Mouse (Mus musculus) heart, embryonic 13.5 days (tissue): ENCODE results near the gene Fstl4. TPM values are rescaled to one million over a fixed set of nuclear protein-coding genes. Genes with fewer than 3 reads are reported as not detected.
"Not testable (repeated sequence)": the region's sequence is repeated elsewhere in the genome, so short reads cannot be mapped to it uniquely, and the experiment has no call there.

ENCODE experiments used
- ATAC-seq: fragments of 200-750 bp; cut with Nextera tagmentation; 2 replicates; pipeline ENCODE4 v1.8.0; 2017; ENCODE audit warnings: moderate TSS enrichment; ENCODE audit not compliant: insufficient number of reproducible peaks, low FRiP score, low TSS enrichment; ENCODE audit errors: extremely low read depth
- H3K27ac ChIP-seq: fragments of 300-500 bp; sonication (generic); replicated peaks from 2 replicates; pipeline ENCODE4 v1.5.1; 2015; ENCODE audit warnings: moderate library complexity, mild to moderate bottlenecking, inconsistent platforms
- H3K27me3 ChIP-seq: fragments of 300-500 bp; sonication (generic); replicated peaks from 2 replicates; pipeline ENCODE4 v1.6.1; 2015; ENCODE audit warnings: mild to moderate bottlenecking, inconsistent platforms
- H3K36me3 ChIP-seq: fragments of 300-500 bp; sonication (generic); 2 replicates; pipeline ENCODE4 v1.6.1; 2015; ENCODE audit warnings: mild to moderate bottlenecking, inconsistent platforms
- H3K4me1 ChIP-seq: fragments of 300-500 bp; sonication (generic); 2 replicates; pipeline ENCODE4 v1.6.1; 2015; ENCODE audit warnings: inconsistent platforms
- H3K4me2 ChIP-seq: fragments of 300-500 bp; sonication (generic); 2 replicates; pipeline ENCODE4 v1.6.1; 2015; ENCODE audit warnings: inconsistent platforms, mild to moderate bottlenecking, moderate library complexity
- H3K4me3 ChIP-seq: fragments of 300-500 bp; sonication (generic); 2 replicates; pipeline ENCODE4 v1.5.1; 2015; ENCODE audit warnings: moderate library complexity, mild to moderate bottlenecking, inconsistent platforms
- H3K9ac ChIP-seq: fragments of 300-500 bp; sonication (generic); 2 replicates; pipeline ENCODE4 v1.6.1; 2015; ENCODE audit warnings: inconsistent platforms, mild to moderate bottlenecking, moderate library complexity
- H3K9me3 ChIP-seq: fragments of 300-500 bp; sonication (generic); 2 replicates; pipeline ENCODE4 v1.6.1; 2016; ENCODE audit warnings: inconsistent platforms
- WGBS: fragments of 180-500 bp; shearing (Covaris S2); methylation state at CpG from one replicate; pipeline ENCODE4 v1.1.7; 2015; ENCODE audit warnings: mixed read lengths; 5-methylcytosine and 5-hydroxymethylcytosine counted together
- polyA plus RNA-seq: library from polyadenylated mRNA; unstranded; fragments of >200 nt; fragmentation: Nextera tagmentation; extraction: Ambion mirVana; gene quantifications from 2 replicates; pipeline ENCODE4 v1.2.1, GENCODE M21; 2015

Fstl4 gene
- polyA plus RNA-seq, 1 experiment from 2014 or later: 9.7 TPM

DNA sequence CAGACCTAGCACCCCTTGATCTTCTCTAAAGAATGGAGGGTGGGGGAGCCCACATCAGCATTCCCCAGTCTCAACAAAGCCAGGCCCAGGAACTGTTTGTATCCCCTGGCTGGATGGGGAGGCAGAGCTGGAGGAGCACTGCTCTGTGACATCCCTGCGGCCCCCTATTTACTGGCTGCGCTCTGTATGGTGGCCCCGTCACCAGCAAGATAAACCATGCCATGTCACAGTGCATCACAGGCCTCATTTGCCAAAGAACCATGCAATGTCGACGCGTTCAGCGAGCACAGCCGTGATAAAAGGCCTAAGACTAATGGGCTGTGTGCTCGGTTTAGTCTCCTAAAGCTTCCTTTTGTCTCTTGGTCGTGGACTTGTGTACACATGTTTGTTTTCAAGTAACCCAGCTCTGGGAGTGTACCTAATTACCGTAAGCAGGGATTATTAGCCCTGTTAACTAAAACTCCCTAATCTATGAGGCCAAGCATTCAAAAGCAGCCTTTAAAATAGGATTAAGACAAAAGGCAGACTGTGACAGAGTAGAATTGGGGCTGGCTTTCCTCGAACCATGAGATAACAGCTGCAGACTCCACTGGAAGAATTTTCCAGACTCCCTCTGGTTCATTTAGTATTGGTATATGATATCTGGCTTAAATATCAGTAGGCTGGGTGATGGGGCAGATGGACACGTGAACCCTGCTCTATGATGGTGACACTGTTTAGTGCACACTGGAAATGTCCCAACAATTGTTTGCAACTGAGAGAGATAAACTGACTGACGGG lies 303.5 kb downstream of the Fstl4 start:
- Histone ChIP-seq H3K36me3 (no peaks in the 10 kb centered on the region), H3K27ac (no peak overlapping the region), H3K4me3 (no peak overlapping the region), H3K9me3 (no peaks in the 10 kb centered on the region), H3K27me3 (no peaks in the 10 kb centered on the region), H3K9ac (no peak overlapping the region), H3K4me1 (peaks cover 21% of the 10 kb centered on the region), H3K4me2 (0 out of 2 replicates have a peak overlapping the region, but pooled peaks have one; percentile 32)
- no peak for ATAC-seq
- 40% methylated on average over 14 of the region's 14 CpGs for WGBS

DNA sequence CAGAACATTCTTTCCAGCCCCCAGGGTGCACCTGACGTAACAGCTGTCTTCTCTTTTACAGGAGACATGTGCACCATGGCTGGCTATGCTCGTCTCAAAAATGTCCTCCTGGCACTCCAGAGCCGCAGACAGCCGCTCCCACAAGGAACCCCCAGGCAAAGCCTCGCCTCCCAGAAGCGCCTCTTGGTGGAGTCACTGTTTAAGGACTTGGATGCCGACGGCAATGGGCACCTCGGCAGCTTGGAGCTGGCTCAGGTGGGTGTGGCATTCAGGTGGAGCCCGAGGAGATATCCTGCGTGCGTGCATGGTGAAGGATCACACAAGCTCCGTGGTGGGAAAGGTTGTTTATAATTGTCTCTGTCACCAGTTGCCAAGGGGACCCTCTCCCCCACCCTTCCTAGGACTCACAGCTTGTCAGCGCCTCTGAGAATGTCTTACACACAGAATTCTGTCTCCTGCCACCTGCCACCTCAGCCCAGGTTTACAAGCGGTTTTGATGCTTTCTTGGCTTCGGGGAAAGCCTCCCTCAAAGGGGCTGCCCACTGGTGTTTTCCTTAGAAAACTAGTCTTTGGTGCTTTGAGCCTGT lies 304.1 kb downstream of the Fstl4 start:
- 40% methylated on average over 16 of the region's 16 CpGs for WGBS
- no peak overlapping the region for H3K4me3 ChIP-seq
- H3K9ac ChIP-seq: no peak overlapping the region
- ATAC-seq: no peak
- no peaks in the 10 kb centered on the region for H3K9me3 ChIP-seq
- no peaks in the 10 kb centered on the region for H3K27me3 ChIP-seq
- peak overlapping the region; percentile 32; the same call in 1 of the 2 replicates for H3K4me2 ChIP-seq
- H3K4me1 ChIP-seq: peaks cover 21% of the 10 kb centered on the region
- no peaks in the 10 kb centered on the region for H3K36me3 ChIP-seq
- no peak overlapping the region for H3K27ac ChIP-seq

DNA sequence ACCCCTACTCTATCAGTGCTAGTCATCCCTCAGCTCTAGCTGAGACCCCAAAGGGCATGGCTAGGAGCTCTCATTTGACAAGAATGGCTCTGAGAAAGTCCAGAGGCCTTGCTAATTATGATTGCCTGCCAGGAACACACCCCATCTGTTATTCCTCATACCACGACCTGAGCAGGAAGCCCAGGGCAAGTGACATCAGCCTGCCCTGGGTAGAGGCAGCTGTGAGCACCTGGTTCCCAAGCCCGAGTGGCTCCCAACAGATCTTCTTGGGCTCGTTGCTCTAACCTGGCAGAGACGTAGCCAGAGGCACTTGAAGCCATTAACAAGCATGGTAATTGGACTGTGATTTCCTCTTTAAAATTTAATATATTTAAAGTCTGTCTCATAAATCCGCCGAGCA lies 305.3 kb downstream of the Fstl4 start:
- Histone ChIP-seq H3K27ac (no peak overlapping the region), H3K4me1 (peaks cover 21% of the 10 kb centered on the region), H3K9ac (no peak overlapping the region), H3K27me3 (no peaks in the 10 kb centered on the region), H3K36me3 (no peaks in the 10 kb centered on the region), H3K4me2 (no peak overlapping the region), H3K9me3 (no peaks in the 10 kb centered on the region), H3K4me3 (no peak overlapping the region)
- 76% methylated on average over 6 of the region's 6 CpGs for WGBS
- no peak for ATAC-seq

DNA sequence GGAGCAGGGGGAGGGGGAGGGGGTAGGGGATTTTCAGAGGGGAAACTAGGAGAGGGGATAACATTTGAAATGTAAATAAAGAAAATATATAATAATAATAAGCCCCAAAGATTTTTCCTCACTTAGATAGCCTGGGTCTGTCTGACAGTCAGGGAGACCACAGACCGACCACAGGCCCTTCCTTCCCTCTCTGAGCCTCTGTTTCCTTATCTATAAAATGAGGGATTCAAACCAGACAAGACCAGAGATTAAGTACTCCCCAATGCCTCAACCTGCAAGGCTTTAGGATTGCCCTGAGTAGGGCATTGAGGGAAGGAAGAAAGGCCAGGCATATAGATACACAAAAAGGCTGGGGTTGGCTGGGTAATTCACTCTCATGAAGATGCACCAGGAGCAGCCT lies 307.2 kb downstream of the Fstl4 start:
- Histone ChIP-seq H3K4me1 (peaks cover 15% of the 10 kb centered on the region), H3K4me3 (no peak overlapping the region), H3K4me2 (no peak overlapping the region), H3K9me3 (no peaks in the 10 kb centered on the region), H3K27ac (no peak overlapping the region), H3K36me3 (no peaks in the 10 kb centered on the region), H3K9ac (no peak overlapping the region), H3K27me3 (no peaks in the 10 kb centered on the region)
- no peak for ATAC-seq
- WGBS: 52% methylated on average over 1 of the region's 1 CpGs

DNA sequence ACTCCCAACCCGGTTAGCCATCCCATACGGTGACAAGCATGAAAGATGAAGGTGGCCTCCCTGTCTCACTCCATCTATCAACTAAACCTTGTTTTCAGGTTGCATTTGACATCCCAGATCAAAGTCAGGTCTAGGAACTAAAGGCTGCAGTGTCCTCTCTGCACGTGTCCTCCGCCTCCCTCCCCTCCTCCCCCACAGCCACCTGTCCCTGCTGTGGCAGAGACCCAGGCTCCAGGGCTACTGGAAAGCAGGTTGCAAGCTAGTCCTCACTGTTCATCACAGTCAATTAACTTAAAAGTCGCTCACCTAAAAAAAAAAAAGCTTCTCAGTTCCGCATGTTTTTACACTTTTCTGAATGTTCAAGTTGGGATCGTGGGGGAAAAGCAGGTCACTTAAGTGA lies 313.2 kb downstream of the Fstl4 start:
- Histone ChIP-seq H3K27ac (no peak overlapping the region), H3K9ac (no peak overlapping the region), H3K4me2 (no peak overlapping the region), H3K4me3 (no peak overlapping the region), H3K4me1 (peaks cover 5% of the 10 kb centered on the region), H3K27me3 (no peaks in the 10 kb centered on the region), H3K36me3 (no peaks in the 10 kb centered on the region), H3K9me3 (peaks cover 6% of the 10 kb centered on the region; the same call in 1 of the 2 replicates)
- ATAC-seq: no peak
- WGBS: 78% methylated on average over 7 of the region's 7 CpGs

GRCm38 (mm10) chr11:53078419-53079334 lies 314.2 kb downstream of the Fstl4 start:
- Histone ChIP-seq H3K9me3 (peaks cover 6% of the 10 kb centered on the region; the same call in 1 of the 2 replicates), H3K4me1 (peaks cover 5% of the 10 kb centered on the region), H3K4me3 (no peak overlapping the region), H3K27me3 (no peaks in the 10 kb centered on the region), H3K36me3 (no peaks in the 10 kb centered on the region), H3K9ac (no peak overlapping the region), H3K4me2 (no peak overlapping the region), H3K27ac (no peak overlapping the region)
- WGBS: 63% methylated on average over 7 of the region's 7 CpGs
- ATAC-seq: no peak

DNA sequence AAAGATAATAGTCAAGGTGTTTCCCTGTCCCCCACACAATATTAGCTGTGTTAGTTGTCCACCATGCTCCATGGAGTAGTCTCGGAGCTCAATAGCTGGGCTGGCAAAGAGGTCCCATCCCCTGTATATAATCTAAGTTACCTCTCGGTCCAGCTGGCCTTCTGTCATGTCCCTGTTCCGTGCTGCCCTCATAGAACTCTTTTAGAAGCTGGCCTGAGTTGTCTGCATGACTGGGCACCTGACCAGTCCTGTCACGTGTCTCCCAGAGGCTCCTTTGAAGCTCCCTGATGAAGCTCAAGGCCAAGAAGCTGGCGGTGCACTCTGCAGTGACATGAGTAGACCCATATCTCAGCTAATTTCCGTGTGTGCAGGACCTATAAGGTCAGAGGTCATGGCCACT lies 316.9 kb downstream of the Fstl4 start:
- Histone ChIP-seq H3K4me1 (peaks cover 16% of the 10 kb centered on the region), H3K9ac (no peak overlapping the region), H3K9me3 (peaks cover 6% of the 10 kb centered on the region; the same call in 1 of the 2 replicates), H3K4me3 (no peak overlapping the region), H3K27ac (no peak overlapping the region), H3K36me3 (no peaks in the 10 kb centered on the region), H3K4me2 (no peak overlapping the region), H3K27me3 (no peaks in the 10 kb centered on the region)
- 75% methylated on average over 6 of the region's 6 CpGs for WGBS
- ATAC-seq: no peak

- no peak for ATAC-seq
- Histone ChIP-seq H3K4me3 (no peak overlapping the region), H3K9ac (no peak overlapping the region), H3K4me2 (no peak overlapping the region), H3K9me3 (no peaks in the 10 kb centered on the region), H3K27ac (no peak overlapping the region), H3K4me1 (peaks cover 11% of the 10 kb centered on the region), H3K27me3 (no peaks in the 10 kb centered on the region), H3K36me3 (no peaks in the 10 kb centered on the region)
- 55% methylated on average over 6 of the region's 6 CpGs for WGBS
These were observed 320.9 kb downstream of the Fstl4 start for GRCm38 (mm10) chr11:53085367-53085766.

GRCm38 (mm10) chr11:53085858-53086565 lies 321.6 kb downstream of the Fstl4 start:
- Histone ChIP-seq H3K4me2 (no peak overlapping the region), H3K36me3 (no peaks in the 10 kb centered on the region), H3K9ac (no peak overlapping the region), H3K4me1 (peaks cover 15% of the 10 kb centered on the region), H3K4me3 (no peak overlapping the region), H3K27ac (no peak overlapping the region), H3K9me3 (no peaks in the 10 kb centered on the region), H3K27me3 (no peaks in the 10 kb centered on the region)
- ATAC-seq: no peak
- 82% methylated on average over 9 of the region's 9 CpGs for WGBS

- 67% methylated on average over 3 of the region's 3 CpGs for WGBS
- ATAC-seq: not testable (repeated sequence)
These were observed 323.5 kb downstream of the Fstl4 start for GRCm38 (mm10) chr11:53087896-53088295.

GRCm38 (mm10) chr11:53091596-53091995 lies 327.2 kb downstream of the Fstl4 start:
- Histone ChIP-seq H3K4me1 (peaks cover 21% of the 10 kb centered on the region), H3K9me3 (no peaks in the 10 kb centered on the region), H3K27me3 (no peaks in the 10 kb centered on the region), H3K9ac (no peak overlapping the region), H3K36me3 (no peaks in the 10 kb centered on the region), H3K4me2 (no peak overlapping the region), H3K27ac (no peak overlapping the region), H3K4me3 (no peak overlapping the region)
- WGBS: 47% methylated on average over 5 of the region's 5 CpGs
- no peak for ATAC-seq

More at GRCm38 (mm10) chr11:53087896-53088295, 323.5 kb downstream of the Fstl4 start:
- H3K27me3 ChIP-seq, H3K4me2 ChIP-seq, H3K36me3 ChIP-seq, H3K9ac ChIP-seq, H3K4me3 ChIP-seq, H3K27ac ChIP-seq, H3K9me3 ChIP-seq: not testable (repeated sequence)
- H3K4me1 ChIP-seq: peaks cover 32% of the 10 kb centered on the region
